Mouse (Mus musculus) telencephalon, adult 2 months (tissue): ENCODE measurements around the gene Kdm1a.
A peak's percentile ranks its signal among the peaks of the same experiment; 100 is the strongest.

ENCODE experiments used
- DNase-seq: peaks from one replicate; pipeline ENCODE4 v3.0.0-alpha.2; 2011; ENCODE audit warnings: low read depth, low spot score

Gene Kdm1a

GRCm38 (mm10) chr4:136602568-136602967 lies at the start of gene Kdm1a:
Kdm1a (minus strand) TSS chr4:136602723.
- DNase-seq: peak; percentile 93

- no peak for DNase-seq
These were observed 49.5 kb upstream of the Kdm1a start for GRCm38 (mm10) chr4:136651882-136652527.

GRCm38 (mm10) chr4:136651357-136651811 lies 48.9 kb upstream of the Kdm1a start:
- DNase-seq: no peak

GRCm38 (mm10) chr4:136650261-136650660 lies 47.7 kb upstream of the Kdm1a start:
- no peak for DNase-seq

- no peak for DNase-seq
These were observed 47.1 kb upstream of the Kdm1a start for GRCm38 (mm10) chr4:136649480-136650196.

GRCm38 (mm10) chr4:136648922-136649479 lies 46.5 kb upstream of the Kdm1a start:
- no peak for DNase-seq

GRCm38 (mm10) chr4:136638890-136639289 lies 36.4 kb upstream of the Kdm1a start:
- DNase-seq: no peak

- DNase-seq: no peak
These were observed 35.8 kb upstream of the Kdm1a start for GRCm38 (mm10) chr4:136638230-136638750.

- DNase-seq: peak; percentile 59
These were observed 35.2 kb upstream of the Kdm1a start for GRCm38 (mm10) chr4:136637563-136638229.

GRCm38 (mm10) chr4:136636983-136637562 lies 34.5 kb upstream of the Kdm1a start:
- no peak for DNase-seq

GRCm38 (mm10) chr4:136636511-136636910 lies 34.0 kb upstream of the Kdm1a start:
- DNase-seq: no peak

- no peak for DNase-seq
These were observed 33.5 kb upstream of the Kdm1a start for GRCm38 (mm10) chr4:136635995-136636394.

GRCm38 (mm10) chr4:136631237-136631994 lies 28.9 kb upstream of the Kdm1a start:
- DNase-seq: no peak

GRCm38 (mm10) chr4:136626590-136626989 lies 24.1 kb upstream of the Kdm1a start:
- DNase-seq: no peak

- no peak for DNase-seq
These were observed 19.9 kb upstream of the Kdm1a start, which contains the start of gene Lactbl1 for GRCm38 (mm10) chr4:136622388-136622787. Lactbl1 (plus strand) TSS chr4:136622621.

GRCm38 (mm10) chr4:136621956-136622355 lies 19.4 kb upstream of the Kdm1a start:
- DNase-seq: no peak

- DNase-seq: peak; percentile 55
These were observed 18.8 kb upstream of the Kdm1a start for GRCm38 (mm10) chr4:136621336-136621735.

GRCm38 (mm10) chr4:136613657-136614056 lies 11.1 kb upstream of the Kdm1a start:
- no peak for DNase-seq

GRCm38 (mm10) chr4:136610387-136610856 lies 7.9 kb upstream of the Kdm1a start, which contains the start of gene Tex46:
Tex46 (plus strand) TSS chr4:136610437.
- no peak for DNase-seq

GRCm38 (mm10) chr4:136605756-136606485 lies 3.4 kb upstream of the Kdm1a start:
- no peak for DNase-seq
